9 mouse cellular contexts compared by ENCODE assay signal in the genomic region with DNA sequence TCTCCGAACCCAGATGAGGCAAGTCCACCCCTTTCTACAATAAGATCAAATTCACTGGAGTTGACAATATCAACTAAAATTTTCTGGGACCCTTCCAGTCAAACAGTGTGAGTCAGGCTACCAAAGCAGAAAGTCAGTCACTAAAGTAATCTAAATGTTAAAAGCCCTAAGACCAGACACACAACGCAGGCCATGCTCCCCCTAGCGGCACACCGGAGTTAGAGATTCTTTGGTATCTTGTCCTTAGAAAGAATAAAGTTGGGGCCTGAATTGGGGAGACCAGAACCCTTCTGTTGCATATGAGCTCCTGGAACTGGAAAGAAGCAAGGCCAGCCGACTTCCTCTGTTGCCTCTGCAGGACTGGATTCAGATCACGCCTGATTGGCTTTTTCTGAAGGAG.
A peak's percentile ranks its signal among the peaks of the same experiment; 100 is the strongest.
DNase-seq lines count a peak whose midpoint lies in the region; ATAC-seq and TF ChIP-seq lines count a peak whose summit lies in the region.
"Had no signal": no experiment of that assay in that cellular context is flagged by ENCODE, and none has a peak within 500 bp of the region (broad histone marks: within the 10 kb centered on the region; RNA-seq: fewer than 3 reads in every experiment).

No protein-coding gene starts in this region.

- H3K27ac ChIP-seq in forebrain, embryonic 14.5 days (ENCODE audit: low read depth, low read length) = no peak overlapping the region
- H3K27ac ChIP-seq in forebrain, embryonic 15.5 days (replicated peaks) = no peak overlapping the region
- no peak overlapping the region for H3K27ac ChIP-seq in CH12.LX (ENCODE audit: insufficient read depth, low read depth)
- H3K27ac ChIP-seq in stomach, postnatal 0 days (replicated peaks) = no peak overlapping the region
- H3K27ac ChIP-seq: limb, embryonic 15.5 days had no signal

- peaks cover 16% of the 10 kb centered on the region for H3K4me1 ChIP-seq in forebrain, embryonic 14.5 days (ENCODE audit: control insufficient read depth, insufficient read depth, low read length)
- H3K4me1 ChIP-seq in forebrain, embryonic 15.5 days = peaks cover 29% of the 10 kb centered on the region
- H3K4me1 ChIP-seq in CH12.LX (ENCODE audit: control insufficient read depth in 1 of 2, insufficient read depth in 2 of 2) = peaks cover 3 to 17% of the 10 kb centered on the region in 2 experiments; a peak in 3 of 4 replicates
- peaks cover 7% of the 10 kb centered on the region for H3K4me1 ChIP-seq in stomach, postnatal 0 days (replicated peaks; ENCODE audit: control insufficient read depth, insufficient read depth)

- no peak for TF ChIP-seq EP300 in CH12.LX (IDR thresholded peaks at IDR 0.05; ENCODE audit: low read length)
- no peak for TF ChIP-seq EP300 in stomach, postnatal 0 days (optimal IDR thresholded peaks at IDR 0.05)

- H3K4me3 ChIP-seq in forebrain, embryonic 14.5 days (ENCODE audit: low read depth, low read length) = no peak overlapping the region
- H3K4me3 ChIP-seq in forebrain, embryonic 15.5 days = no peak overlapping the region
- H3K4me3 ChIP-seq in CH12.LX (replicated peaks in 1 of 3; ENCODE audit: low read depth in 2 of 3, low read length in 2 of 3, poor library complexity in 1 of 3) (no peak overlapping the region), myocyte (no peak overlapping the region)
- H3K4me3 ChIP-seq in stomach, postnatal 0 days (ENCODE audit: low read depth, low read length) = no peak overlapping the region
- H3K4me3 ChIP-seq: limb, embryonic 15.5 days had no signal

- no peaks in the 10 kb centered on the region for H3K79me2 ChIP-seq in CH12.LX (replicated peaks; ENCODE audit: control insufficient read depth, extremely low read depth, insufficient read depth, poor library complexity, severe bottlenecking)
- H3K79me2 ChIP-seq in myocyte (ENCODE audit: control insufficient read depth, insufficient read depth) = peaks cover 88% of the 10 kb centered on the region

- WGBS in forebrain, embryonic 14.5 days = 23% methylated on average over 6 of the region's 6 CpGs
- WGBS in forebrain, embryonic 15.5 days = 21% methylated on average over 6 of the region's 6 CpGs
- WGBS in stomach, postnatal 0 days = 24% methylated on average over 6 of the region's 6 CpGs

- dilution Hi-C loops in CH12.LX (cut with MboI; ENCODE audit: extremely low pct_ligation_motif_present, extremely low pct_unique_long_range_greater_than_20kb, low sequenced_read_pairs) = no loop called here

- H3ac ChIP-seq in myocyte (ENCODE audit: control insufficient read depth, insufficient read length) = no peak overlapping the region

- H3K27me3 ChIP-seq in forebrain, embryonic 14.5 days (replicated peaks; ENCODE audit: control insufficient read depth, insufficient read depth, low read length) = no peaks in the 10 kb centered on the region
- no peaks in the 10 kb centered on the region for H3K27me3 ChIP-seq in forebrain, embryonic 15.5 days
- H3K27me3 ChIP-seq in CH12.LX (replicated peaks) (no peaks in the 10 kb centered on the region), myocyte (ENCODE audit: control insufficient read depth, insufficient read depth, insufficient read length) (no peaks in the 10 kb centered on the region)
- no peaks in the 10 kb centered on the region for H3K27me3 ChIP-seq in stomach, postnatal 0 days (ENCODE audit: control insufficient read depth, insufficient read depth, low read length)
- H3K27me3 ChIP-seq: limb, embryonic 15.5 days had no signal

- no peaks in the 10 kb centered on the region for H3K36me3 ChIP-seq in forebrain, embryonic 14.5 days (ENCODE audit: control insufficient read depth, insufficient read depth, low read length)
- H3K36me3 ChIP-seq in forebrain, embryonic 15.5 days = no peaks in the 10 kb centered on the region
- H3K36me3 ChIP-seq in CH12.LX (replicated peaks in 1 of 2; ENCODE audit: control insufficient read depth in 1 of 2, insufficient read depth in 1 of 2, low read length in 1 of 2) (no peaks in the 10 kb centered on the region), myocyte (ENCODE audit: control insufficient read depth, insufficient read depth) (no peaks in the 10 kb centered on the region)
- H3K36me3 ChIP-seq in stomach, postnatal 0 days (ENCODE audit: control insufficient read depth, insufficient read depth, low read length) = no peaks in the 10 kb centered on the region
- H3K36me3 ChIP-seq: limb, embryonic 15.5 days had no signal

- TF ChIP-seq POLR2A in CH12.LX (IDR thresholded peaks at IDR 0.05; ENCODE audit: low read depth, low read length) (no peak), myocyte (IDR thresholded peaks at IDR 0.05; ENCODE audit: insufficient read length, low read depth) (no peak)

- H3K4me2 ChIP-seq in forebrain, embryonic 14.5 days (ENCODE audit: low read length) = no peak overlapping the region
- no peak overlapping the region for H3K4me2 ChIP-seq in forebrain, embryonic 15.5 days (replicated peaks)
- H3K4me2 ChIP-seq in CH12.LX (ENCODE audit: insufficient read depth, low read depth, poor library complexity, severe bottlenecking) (no peak overlapping the region), myocyte (ENCODE audit: low read depth) (peak overlapping the region; percentile 59)
- H3K4me2 ChIP-seq in stomach, postnatal 0 days (replicated peaks; ENCODE audit: low read depth) = no peak overlapping the region
- H3K4me2 ChIP-seq: limb, embryonic 15.5 days had no signal

- ATAC-seq in forebrain, embryonic 14.5 days = no peak
- no peak for ATAC-seq in forebrain, embryonic 15.5 days (replicated peaks)
- no peak for ATAC-seq in stomach, postnatal 0 days (ENCODE audit: low FRiP score, low TSS enrichment)

- TF ChIP-seq RAD21 in CH12.LX (IDR thresholded peaks at IDR 0.05; ENCODE audit: low read depth, low read length) = peak; percentile 77

- TF ChIP-seq CTCF in CH12.LX (conservative IDR thresholded peaks at IDR 0.05 in 1 of 2, IDR thresholded peaks at IDR 0.05 in 1 of 2; ENCODE audit: low read depth in 2 of 2, low read length in 2 of 2) = peak; percentile 87
- peak; percentile 89 for TF ChIP-seq CTCF in stomach, postnatal 0 days (IDR thresholded peaks at IDR 0.05; ENCODE audit: low read depth)

- in situ Hi-C loops in CH12.LX (cut with MboI; ENCODE audit: low pct_ligation_motif_present, low pct_unique_long_range_greater_than_20kb, low sequenced_read_pairs) = no loop called here

- peak; percentile 65 for DNase-seq in forebrain, embryonic 14.5 days (ENCODE audit: low spot score)
- peak; percentile 68 for DNase-seq in CH12.LX (ENCODE audit: extremely low read depth)
- DNase-seq in c-Kit-positive CD71-positive TER-119-positive erythroid progenitor cells, embryonic 14.5 days (ENCODE audit: low spot score) = peak; percentile 70
- peak; percentile 47 to 51 for DNase-seq in gastrocnemius, adult 8-10 months (ENCODE audit: low spot score in 2 of 2)
- DNase-seq in layer of hippocampus, postnatal 10 days (ENCODE audit: low spot score in 2 of 2) = peak; percentile 68 to 80
- DNase-seq in stomach, postnatal 0 days (ENCODE audit: low spot score) = peak; percentile 66

- no peak overlapping the region for H3K9ac ChIP-seq in forebrain, embryonic 14.5 days (ENCODE audit: low read length)
- H3K9ac ChIP-seq in forebrain, embryonic 15.5 days (replicated peaks) = no peak overlapping the region
- H3K9ac ChIP-seq in CH12.LX (ENCODE audit: insufficient read depth, low read depth) = no peak overlapping the region
- H3K9ac ChIP-seq in stomach, postnatal 0 days (ENCODE audit: low read length) = no peak overlapping the region
- H3K9ac ChIP-seq: limb, embryonic 15.5 days had no signal

- no peaks in the 10 kb centered on the region for H3K9me3 ChIP-seq in forebrain, embryonic 14.5 days (replicated peaks; ENCODE audit: control insufficient read depth, low read length)
- no peaks in the 10 kb centered on the region for H3K9me3 ChIP-seq in forebrain, embryonic 15.5 days
- H3K9me3 ChIP-seq in CH12.LX (replicated peaks; ENCODE audit: low read length) = no peaks in the 10 kb centered on the region
- no peaks in the 10 kb centered on the region for H3K9me3 ChIP-seq in stomach, postnatal 0 days (ENCODE audit: control insufficient read depth, low read length)
- H3K9me3 ChIP-seq: limb, embryonic 15.5 days had no signal

TF ChIP-seq in CH12.LX, 34 proteins besides CTCF, POLR2A, EP300 and RAD21:
- TF ChIP-seq USF2 (conservative IDR thresholded peaks at IDR 0.05; ENCODE audit: low read depth, low read length) = no peak
- no peak for TF ChIP-seq USF1 (IDR thresholded peaks at IDR 0.05; ENCODE audit: low read depth, low read length)
- no peak for TF ChIP-seq BHLHE40 (IDR thresholded peaks at IDR 0.05; ENCODE audit: low read depth, low read length)
- no peak for TF ChIP-seq MAFK (IDR thresholded peaks at IDR 0.05; ENCODE audit: insufficient replicate concordance, low read length)
- no peak for TF ChIP-seq MEF2A (IDR thresholded peaks at IDR 0.05; ENCODE audit: borderline replicate concordance, low read depth, low read length)
- peak; percentile 84 for TF ChIP-seq SMC3 (IDR thresholded peaks at IDR 0.05; ENCODE audit: low read depth, low read length)

TF ChIP-seq in myocyte, 11 proteins besides CTCF, POLR2A, EP300 and RAD21:
- TF ChIP-seq CEBPB (IDR thresholded peaks at IDR 0.05; ENCODE audit: insufficient read depth, poor library complexity, severe bottlenecking) (no peak), REST (IDR thresholded peaks at IDR 0.05; ENCODE audit: insufficient read depth, insufficient read length) (no peak), USF1 (IDR thresholded peaks at IDR 0.05; ENCODE audit: low read depth) (no peak), POLR2AphosphoS2 (IDR thresholded peaks at IDR 0.05; ENCODE audit: insufficient read length, low read depth) (no peak), TCF12 (IDR thresholded peaks at IDR 0.05; ENCODE audit: insufficient read depth, poor library complexity, severe bottlenecking) (no peak), MYOD1 (IDR thresholded peaks at IDR 0.05; ENCODE audit: control insufficient read depth in 1 of 3, insufficient read length in 2 of 3, low read depth in 2 of 3) (no peak), TCF3 (IDR thresholded peaks at IDR 0.05; ENCODE audit: insufficient read length, low read depth) (no peak), SRF (IDR thresholded peaks at IDR 0.05; ENCODE audit: control insufficient read depth, insufficient read length, low read depth) (no peak), E2F4 (IDR thresholded peaks at IDR 0.05; ENCODE audit: insufficient read depth) (no peak), MYOG (IDR thresholded peaks at IDR 0.05; ENCODE audit: control insufficient read depth in 1 of 3, insufficient read depth in 1 of 3, insufficient read length in 2 of 3, low read depth in 2 of 3) (no peak), MAX (IDR thresholded peaks at IDR 0.05; ENCODE audit: low read depth) (no peak)
